Mouse (Mus musculus) liver, embryonic 14.5 days (tissue): ENCODE data around the gene P4htm.

ENCODE experiments used
- CTCF ChIP-seq: IDR thresholded peaks from 2 replicates; pipeline ENCODE4 v1.5.1; 2016; ENCODE audit warnings: antibody characterized with exemption, low read depth, control low read depth
- EP300 ChIP-seq: IDR thresholded peaks from 2 replicates; pipeline ENCODE4 v1.6.1; 2016; ENCODE audit warnings: antibody characterized with exemption, low read depth

DNA sequence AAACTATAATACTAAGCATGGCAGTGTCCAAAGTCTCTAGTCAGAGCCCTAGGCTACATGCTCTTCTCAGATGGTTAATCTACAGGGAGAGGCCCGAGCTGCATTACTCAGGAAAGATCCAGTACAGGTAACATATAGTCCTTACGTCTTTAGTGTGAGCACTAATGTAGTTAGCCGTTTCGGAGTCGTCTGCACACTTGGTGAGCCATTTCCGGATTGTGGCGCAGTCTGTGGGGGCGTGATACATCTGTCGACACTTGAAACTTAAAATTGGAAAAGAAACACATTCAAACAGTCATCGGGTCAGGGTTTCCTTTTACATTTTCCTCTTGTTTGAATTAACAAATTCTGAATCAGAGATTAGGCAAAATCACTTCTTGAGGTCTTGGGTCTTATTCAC is 14.0 kb upstream of the P4htm start:
- TF ChIP-seq CTCF: no peak
- TF ChIP-seq EP300: no peak
